Mouse (Mus musculus) CH12.LX (cell line): ENCODE data around the gene Gtf2b. TPM values are rescaled to one million over a fixed set of nuclear protein-coding genes. Genes with fewer than 3 reads are reported as not detected.

Experiments used
- DNase-seq: peaks from one replicate; pipeline ENCODE4 v3.0.0-alpha.2; 2013; ENCODE audit errors: extremely low read depth
- H3K27ac ChIP-seq: 2 replicates; pipeline ENCODE4 v1.5.1; 2012; ENCODE audit warnings: low read depth, mild to moderate bottlenecking, control low read depth, moderate library complexity; ENCODE audit not compliant: insufficient read depth
- H3K27me3 ChIP-seq: replicated peaks from 2 replicates; pipeline ENCODE3; 2012; ENCODE audit warnings: inconsistent platforms
- H3K36me3 ChIP-seq, 2 experiments: replicated peaks in 1 of 2; 2 replicates each; pipeline versions ENCODE3 to v1.6.1; 2012; ENCODE audit warnings: inconsistent platforms in 1 of 2, low read length in 1 of 2, mild to moderate bottlenecking in 1 of 2, mixed read lengths in 1 of 2, moderate library complexity in 1 of 2; ENCODE audit not compliant: control insufficient read depth in 1 of 2, insufficient read depth in 1 of 2
- H3K4me1 ChIP-seq, 2 experiments: 2 replicates each; pipeline ENCODE4 v1.6.1; 2012; ENCODE audit warnings: inconsistent platforms in 1 of 2, moderate library complexity in 1 of 2; ENCODE audit not compliant: insufficient read depth in 2 of 2, control insufficient read depth in 1 of 2
- H3K4me2 ChIP-seq: 2 replicates; pipeline ENCODE4 v1.6.1; 2012; ENCODE audit warnings: low read depth, mild to moderate bottlenecking, control low read depth; ENCODE audit not compliant: poor library complexity, insufficient read depth, severe bottlenecking
- H3K4me3 ChIP-seq, 3 experiments: fragments of 150-350 bp in 1 of 3; sonication (generic) in 1 of 3; replicated peaks in 1 of 3; 2 replicates each; pipeline versions ENCODE3 to v1.5.1; 2011 to 2012; ENCODE audit warnings: low read depth in 2 of 3, low read length in 2 of 3, mild to moderate bottlenecking in 2 of 3, moderate library complexity in 2 of 3, control low read depth in 1 of 3, improper control_type of control experiment in 1 of 3, inconsistent platforms in 1 of 3, mixed read lengths in 1 of 3; ENCODE audit not compliant: poor library complexity in 1 of 3
- H3K79me2 ChIP-seq: replicated peaks from 2 replicates; pipeline ENCODE4 v1.6.1; 2012; ENCODE audit warnings: mild to moderate bottlenecking, moderate library complexity; ENCODE audit not compliant: control insufficient read depth, poor library complexity, insufficient read depth, severe bottlenecking; ENCODE audit errors: extremely low read depth
- H3K9ac ChIP-seq: 2 replicates; pipeline ENCODE4 v1.6.1; 2012; ENCODE audit warnings: low read depth, mild to moderate bottlenecking, control low read depth, moderate library complexity; ENCODE audit not compliant: insufficient read depth
- H3K9me3 ChIP-seq: replicated peaks from 2 replicates; pipeline ENCODE3; 2012; ENCODE audit warnings: low read length, inconsistent platforms, mixed read lengths
- BHLHE40 ChIP-seq: IDR thresholded peaks from 2 replicates; pipeline ENCODE4 v1.6.1; 2011; ENCODE audit warnings: mild to moderate bottlenecking, low read depth, low read length, improper control_type of control experiment
- CHD1 ChIP-seq: IDR thresholded peaks from 2 replicates; pipeline ENCODE4 v1.6.1; 2012; ENCODE audit warnings: low read depth, low read length, improper control_type of control experiment, inconsistent platforms
- EP300 ChIP-seq: IDR thresholded peaks from 2 replicates; pipeline ENCODE4 v1.6.1; 2011; ENCODE audit warnings: low read length, improper control_type of control experiment
- ETS1 ChIP-seq: conservative IDR thresholded peaks from 2 replicates; pipeline ENCODE4 v1.6.1; 2012; ENCODE audit warnings: low read depth, mild to moderate bottlenecking, inconsistent platforms, low read length, improper control_type of control experiment, moderate library complexity
- HCFC1 ChIP-seq: IDR thresholded peaks from 2 replicates; pipeline ENCODE4 v1.6.1; 2012; ENCODE audit warnings: low read depth, mild to moderate bottlenecking, inconsistent platforms, low read length, improper control_type of control experiment
- IRF4 ChIP-seq: IDR thresholded peaks from 2 replicates; pipeline ENCODE4 v1.6.1; 2014; ENCODE audit warnings: low read depth, mild to moderate bottlenecking, inconsistent platforms, low read length, improper control_type of control experiment
- JUND ChIP-seq: conservative IDR thresholded peaks from 2 replicates; pipeline ENCODE4 v1.6.1; 2011; ENCODE audit warnings: low read depth, low read length, improper control_type of control experiment
- KAT2A ChIP-seq: IDR thresholded peaks from 2 replicates; pipeline ENCODE4 v1.6.1; 2012; ENCODE audit warnings: low read length, improper control_type of control experiment, inconsistent platforms; ENCODE audit not compliant: insufficient replicate concordance
- MAFK ChIP-seq: IDR thresholded peaks from 2 replicates; pipeline ENCODE4 v1.6.1; 2011; ENCODE audit warnings: low read length, improper control_type of control experiment; ENCODE audit not compliant: insufficient replicate concordance
- MAX ChIP-seq: IDR thresholded peaks from 2 replicates; pipeline ENCODE4 v1.6.1; 2011; ENCODE audit warnings: low read length, improper control_type of control experiment
- MEF2A ChIP-seq: IDR thresholded peaks from 2 replicates; pipeline ENCODE4 v1.6.1; 2014; ENCODE audit warnings: low read depth, mild to moderate bottlenecking, inconsistent platforms, low read length, improper control_type of control experiment, borderline replicate concordance
- NRF1 ChIP-seq: IDR thresholded peaks from 2 replicates; pipeline ENCODE4 v1.6.1; 2014; ENCODE audit warnings: low read depth, mild to moderate bottlenecking, inconsistent platforms, low read length, improper control_type of control experiment, moderate library complexity
- PAX5 ChIP-seq: IDR thresholded peaks from 2 replicates; pipeline ENCODE4 v1.6.1; 2012; ENCODE audit warnings: low read length, inconsistent platforms, mixed read lengths
- POLR2AphosphoS2 ChIP-seq: IDR thresholded peaks from 2 replicates; pipeline ENCODE4 v1.6.1; 2011; ENCODE audit warnings: low read depth, low read length, improper control_type of control experiment
- RAD21 ChIP-seq: IDR thresholded peaks from 2 replicates; pipeline ENCODE4 v1.6.1; 2011; ENCODE audit warnings: low read depth, mild to moderate bottlenecking, low read length, improper control_type of control experiment, moderate library complexity
- TBP ChIP-seq: conservative IDR thresholded peaks from 2 replicates; pipeline ENCODE4 v1.6.1; 2011; ENCODE audit warnings: low read depth, low read length, improper control_type of control experiment
- UBTF ChIP-seq: IDR thresholded peaks from 2 replicates; pipeline ENCODE4 v1.6.1; 2012; ENCODE audit warnings: low read depth, mild to moderate bottlenecking, inconsistent platforms, low read length, improper control_type of control experiment, moderate library complexity
- ZC3H11A ChIP-seq: IDR thresholded peaks from 2 replicates; pipeline ENCODE4 v1.6.1; 2012; ENCODE audit warnings: low read depth, mild to moderate bottlenecking, inconsistent platforms, low read length, improper control_type of control experiment
- ZKSCAN1 ChIP-seq: IDR thresholded peaks from 2 replicates; pipeline ENCODE4 v1.6.1; 2012; ENCODE audit warnings: low read depth, inconsistent platforms, low read length, improper control_type of control experiment, borderline replicate concordance
- ZMIZ1 ChIP-seq: IDR thresholded peaks from 2 replicates; pipeline ENCODE4 v1.6.1; 2012; ENCODE audit warnings: low read depth, mild to moderate bottlenecking, inconsistent platforms, low read length, improper control_type of control experiment
- dilution Hi-C: fragments of 300-500 bp; cut with MboI; formaldehyde crosslinking; loops from 2 replicates; pipeline ENCODE4 v1.14.3; 2020; ENCODE audit warnings: low sequenced_read_pairs; ENCODE audit not compliant: extremely low pct_unique_long_range_greater_than_20kb, extremely low pct_ligation_motif_present
- in situ Hi-C: fragments of 300-500 bp; cut with MboI; formaldehyde crosslinking; loops from 3 replicates; pipeline ENCODE4 v1.14.3; 2019; ENCODE audit warnings: low sequenced_read_pairs, low pct_ligation_motif_present, low pct_unique_long_range_greater_than_20kb, mixed read lengths
- polyA plus RNA-seq: library from polyadenylated mRNA; unstranded; fragments of >175 nt; gene quantifications from 2 replicates; pipeline ENCODE4 v1.2.1, GENCODE M21; 2012; ENCODE audit warnings: low read depth; ENCODE audit not compliant: insufficient read length
- total RNA-seq, 2 experiments: library from RNA; depleted of rRNA; stranded (reverse); fragments of 300-350 nt in 1 of 2; fragments of >200 nt in 1 of 2; gene quantifications; 2 replicates each; pipeline ENCODE4 v1.2.3; 2012 to 2014

The Gtf2b gene
- total and polyA plus RNA-seq, 3 experiments: 120 to 297 (median 138) TPM

- dilution Hi-C loops: no loop called here
- in situ Hi-C loops: no loop called here
- H3K4me2 ChIP-seq: no peak overlapping the region
- no peak for TF ChIP-seq BHLHE40
- TF ChIP-seq ZC3H11A: no peak
- TF ChIP-seq IRF4: no peak
- TF ChIP-seq ZKSCAN1: no peak
- TF ChIP-seq RAD21: no peak
- TF ChIP-seq POLR2AphosphoS2: no peak
- no peak for TF ChIP-seq EP300
- no peak for TF ChIP-seq NRF1
- no peak for TF ChIP-seq PAX5
- TF ChIP-seq HCFC1: no peak
- TF ChIP-seq ETS1: no peak
- no peak for TF ChIP-seq UBTF
- TF ChIP-seq CHD1: no peak
- no peak for TF ChIP-seq ZMIZ1
- no peak for TF ChIP-seq MAX
- TF ChIP-seq KAT2A: no peak
- TF ChIP-seq TBP: no peak
- no peak for TF ChIP-seq MEF2A
- no peak for TF ChIP-seq JUND
- no peak for TF ChIP-seq MAFK
- H3K9me3 ChIP-seq: no peaks in the 10 kb centered on the region
- H3K79me2 ChIP-seq: no peaks in the 10 kb centered on the region
- DNase-seq: no peak
- H3K4me3 ChIP-seq: no peak overlapping the region
- H3K4me1 ChIP-seq: no peaks in the 10 kb centered on the region
- no peaks in the 10 kb centered on the region for H3K27me3 ChIP-seq
- H3K27ac ChIP-seq: no peak overlapping the region
- no peak overlapping the region for H3K9ac ChIP-seq
- peaks cover 4 to 58% of the 10 kb centered on the region in 2 experiments for H3K36me3 ChIP-seq
Observed at GRCm38 (mm10) chr3:142740896-142741295, 23.9 kb upstream of the Gtf2b start.
